Mouse (Mus musculus) cerebellum, adult 2 months (tissue): ENCODE measurements around the gene Idi2. TPM values are rescaled to one million over a fixed set of nuclear protein-coding genes. Genes with fewer than 3 reads are reported as not detected.
"Not testable (repeated sequence)": the region's sequence is repeated elsewhere in the genome, so short reads cannot be mapped to it uniquely, and the experiment has no call there.

Experiments
- DNase-seq, 2 experiments: peaks; one replicate each; pipeline ENCODE4 v3.0.0; 2021
- H3K27ac ChIP-seq: fragments of 200-500 bp; 2 replicates; pipeline ENCODE4 v1.5.1; 2012; ENCODE audit warnings: low read length, control low read depth, inconsistent platforms; ENCODE audit not compliant: insufficient read depth
- H3K27me3 ChIP-seq: fragments of 200-500 bp; 2 replicates; pipeline ENCODE4 v1.6.1; 2012; ENCODE audit warnings: inconsistent platforms, mild to moderate bottlenecking, low read length, moderate library complexity; ENCODE audit not compliant: control insufficient read depth, insufficient read depth
- H3K4me1 ChIP-seq: fragments of 200-500 bp; 2 replicates; pipeline ENCODE4 v1.6.1; 2011; ENCODE audit warnings: low read length; ENCODE audit not compliant: control insufficient read depth, insufficient read depth
- H3K4me3 ChIP-seq: fragments of 200-500 bp; replicated peaks from 2 replicates; pipeline ENCODE3; 2011; ENCODE audit warnings: mild to moderate bottlenecking, low read depth, low read length, control low read depth; ENCODE audit not compliant: insufficient read depth
- CTCF ChIP-seq: fragments of 200-500 bp; IDR thresholded peaks from 2 replicates; pipeline ENCODE4 v1.5.1; 2011; ENCODE audit warnings: low read depth, mild to moderate bottlenecking, control low read depth, low read length, moderate library complexity, borderline replicate concordance; ENCODE audit not compliant: insufficient read depth
- POLR2A ChIP-seq: fragments of 200-500 bp; IDR thresholded peaks from 2 replicates; pipeline ENCODE4 v1.6.1; 2011; ENCODE audit warnings: low read length, control low read depth, borderline replicate concordance; ENCODE audit not compliant: insufficient read depth
- WGBS: fragments of 180-500 bp; shearing (Covaris S2); methylation state at CpG from one replicate; pipeline ENCODE4 v1.1.7; 2018; 5-methylcytosine and 5-hydroxymethylcytosine counted together
- polyA plus RNA-seq: library from polyadenylated mRNA; depleted of rRNA; stranded (reverse); fragments of >200 nt; gene quantifications from 2 replicates; pipeline ENCODE4 v1.2.3, GENCODE M21; 2012; rRNA removed

Gene Idi2
- polyA plus RNA-seq, 1 experiment: not detected

GRCm38 (mm10) chr13:8995990-8996786 lies 43.5 kb downstream of the Idi2 start, which contains the start of gene Gtpbp4:
Gtpbp4 (minus strand) TSS chr13:8996083.
- Histone ChIP-seq H3K4me1 (no peaks in the 10 kb centered on the region; the same call in 1 of the 2 replicates), H3K4me3 (peak within 1 kb of the TSS; percentile 95), H3K27ac (peak within 1 kb of the TSS; percentile 94), H3K27me3 (no peaks in the 10 kb centered on the region)
- TF ChIP-seq POLR2A (peak; percentile 79; the same call in 1 of the 2 replicates), CTCF (peak; percentile 57; the same call in 1 of the 2 replicates)
- under 1% methylated on average over 51 of the region's 51 CpGs for WGBS
- peak; percentile 97 to 98 for DNase-seq

- not testable (repeated sequence) for H3K4me1 ChIP-seq, H3K27me3 ChIP-seq, H3K4me3 ChIP-seq, H3K27ac ChIP-seq
- peak in 1 of 2 experiments; percentile 5 for DNase-seq
- 81% methylated on average over 5 of the region's 5 CpGs for WGBS
These were observed 44.6 kb downstream of the Idi2 start for GRCm38 (mm10) chr13:8997221-8997620.

- 91% methylated on average over 8 of the region's 8 CpGs for WGBS
- no peak for TF ChIP-seq CTCF
- TF ChIP-seq POLR2A: no peak
- H3K27me3 ChIP-seq: no peaks in the 10 kb centered on the region
- no peaks in the 10 kb centered on the region for H3K4me1 ChIP-seq
- DNase-seq: no peak
- H3K27ac ChIP-seq: no peak overlapping the region
- H3K4me3 ChIP-seq: no peak overlapping the region
These were observed 46.8 kb downstream of the Idi2 start for GRCm38 (mm10) chr13:8999464-8999863.

- no peak for DNase-seq
- Histone ChIP-seq H3K4me3 (no peak overlapping the region), H3K27ac (no peak overlapping the region), H3K27me3 (no peaks in the 10 kb centered on the region), H3K4me1 (no peaks in the 10 kb centered on the region)
- no peak for TF ChIP-seq CTCF
- no peak for TF ChIP-seq POLR2A
- WGBS: 72% methylated on average over 2 of the region's 2 CpGs
These were observed 50.6 kb downstream of the Idi2 start for GRCm38 (mm10) chr13:9003306-9003705.

Other genes starting within 250 kb of the Idi2 start
- gene Wdr37, start 81.0 kb upstream of the Idi2 start, polyA plus RNA-seq: 61.2 and 62.4 TPM in 2 replicates
- 47.4 and 51.1 TPM in 2 replicates for gene Idi1, start 67.4 kb upstream of the Idi2 start, polyA plus RNA-seq
- gene Gm9745, start 4.6 kb upstream of the Idi2 start, polyA plus RNA-seq: not detected in 2 replicates
- 24.1 and 24.9 TPM in 2 replicates for gene Gtpbp4, start 43.2 kb downstream of the Idi2 start, polyA plus RNA-seq
- 35.4 and 35.7 TPM in 2 replicates for gene Larp4b, start 141.0 kb downstream of the Idi2 start, polyA plus RNA-seq